Mouse (Mus musculus): ENCODE measurements around the gene Rpl9-ps6. TPM values are rescaled to one million over a fixed set of nuclear protein-coding genes. Genes with fewer than 3 reads are reported as not detected.
A peak's percentile ranks its signal among the peaks of the same experiment; 100 is the strongest.

The Rpl9-ps6 gene
- polyA plus RNA-seq (2015; fragmentation: Nextera tagmentation; extraction: Ambion mirVana) = 40.2 and 76.1 TPM in 2 replicates

- H3K9ac ChIP-seq (ENCODE audit: low read depth, low read length) = no peak within 1 kb of the TSS
- ATAC-seq = no peak
- H3K4me1 ChIP-seq (ENCODE audit: control insufficient read depth, insufficient read depth, low read depth, low read length) = no peaks in the 10 kb centered on the region
- no peaks in the 10 kb centered on the region for H3K9me3 ChIP-seq (ENCODE audit: control insufficient read depth, low read length)
- no peaks in the 10 kb centered on the region for H3K27me3 ChIP-seq (replicated peaks; ENCODE audit: control insufficient read depth, insufficient read depth, low read length)
- no peak within 1 kb of the TSS for H3K27ac ChIP-seq (ENCODE audit: low read depth, low read length)
- H3K4me2 ChIP-seq (ENCODE audit: low read length) = no peak within 1 kb of the TSS
- H3K36me3 ChIP-seq (ENCODE audit: control insufficient read depth, insufficient read depth, low read length) = no peaks in the 10 kb centered on the region
- WGBS = 75% methylated on average over 5 of the region's 6 CpGs
- H3K4me3 ChIP-seq (ENCODE audit: low read length) = no peak within 1 kb of the TSS
These were observed at the start of gene Rpl9-ps6 for GRCm38 (mm10) chr19:32466478-32466877. TSS of gene Rpl9-ps6 (minus strand) at chr19:32466578.

GRCm38 (mm10) chr19:32512518-32512917 is 46.1 kb upstream of the Rpl9-ps6 start:
- Histone ChIP-seq H3K9ac (ENCODE audit: low read depth, low read length) (no peak overlapping the region), H3K9me3 (ENCODE audit: control insufficient read depth, low read length) (no peaks in the 10 kb centered on the region), H3K4me2 (ENCODE audit: low read length) (no peak overlapping the region), H3K36me3 (ENCODE audit: control insufficient read depth, insufficient read depth, low read length) (peaks cover 42% of the 10 kb centered on the region), H3K4me1 (ENCODE audit: control insufficient read depth, insufficient read depth, low read depth, low read length) (no peaks in the 10 kb centered on the region), H3K27me3 (replicated peaks; ENCODE audit: control insufficient read depth, insufficient read depth, low read length) (no peaks in the 10 kb centered on the region), H3K27ac (ENCODE audit: low read depth, low read length) (no peak overlapping the region), H3K4me3 (ENCODE audit: low read length) (no peak overlapping the region)
- ATAC-seq = no peak
- 39% methylated on average over 1 of the region's 1 CpGs for WGBS

- H3K36me3 ChIP-seq (ENCODE audit: control insufficient read depth, insufficient read depth, low read length) = peaks cover 35% of the 10 kb centered on the region
- 94% methylated on average over 6 of the region's 6 CpGs for WGBS
- ATAC-seq = no peak
These were observed 44.6 kb upstream of the Rpl9-ps6 start for GRCm38 (mm10) chr19:32510962-32511361.

GRCm38 (mm10) chr19:32510267-32510666 is 43.9 kb upstream of the Rpl9-ps6 start:
- H3K9me3 ChIP-seq (ENCODE audit: control insufficient read depth, low read length) = no peaks in the 10 kb centered on the region
- WGBS = 85% methylated on average over 3 of the region's 3 CpGs
- no peak for ATAC-seq
- no peak overlapping the region for H3K4me2 ChIP-seq (ENCODE audit: low read length)
- no peak overlapping the region for H3K4me3 ChIP-seq (ENCODE audit: low read length)
- H3K4me1 ChIP-seq (ENCODE audit: control insufficient read depth, insufficient read depth, low read depth, low read length) = no peaks in the 10 kb centered on the region
- H3K9ac ChIP-seq (ENCODE audit: low read depth, low read length) = no peak overlapping the region
- no peaks in the 10 kb centered on the region for H3K27me3 ChIP-seq (replicated peaks; ENCODE audit: control insufficient read depth, insufficient read depth, low read length)
- no peak overlapping the region for H3K27ac ChIP-seq (ENCODE audit: low read depth, low read length)
- peaks cover 30% of the 10 kb centered on the region for H3K36me3 ChIP-seq (ENCODE audit: control insufficient read depth, insufficient read depth, low read length)

More at GRCm38 (mm10) chr19:32510962-32511361, 44.6 kb upstream of the Rpl9-ps6 start:
- H3K4me3 ChIP-seq (ENCODE audit: low read length) = no peak overlapping the region
- H3K27me3 ChIP-seq (replicated peaks; ENCODE audit: control insufficient read depth, insufficient read depth, low read length) = no peaks in the 10 kb centered on the region
- H3K27ac ChIP-seq (ENCODE audit: low read depth, low read length) = no peak overlapping the region
- H3K9ac ChIP-seq (ENCODE audit: low read depth, low read length) = no peak overlapping the region
- no peak overlapping the region for H3K4me2 ChIP-seq (ENCODE audit: low read length)
- H3K4me1 ChIP-seq (ENCODE audit: control insufficient read depth, insufficient read depth, low read depth, low read length) = no peaks in the 10 kb centered on the region
- no peaks in the 10 kb centered on the region for H3K9me3 ChIP-seq (ENCODE audit: control insufficient read depth, low read length)

GRCm38 (mm10) chr19:32507526-32507925 is 41.1 kb upstream of the Rpl9-ps6 start:
- no peak overlapping the region for H3K4me2 ChIP-seq (ENCODE audit: low read length)
- 95% methylated on average over 9 of the region's 9 CpGs for WGBS
- no peak overlapping the region for H3K4me3 ChIP-seq (ENCODE audit: low read length)
- no peaks in the 10 kb centered on the region for H3K4me1 ChIP-seq (ENCODE audit: control insufficient read depth, insufficient read depth, low read depth, low read length)
- no peak overlapping the region for H3K9ac ChIP-seq (ENCODE audit: low read depth, low read length)
- ATAC-seq = no peak
- H3K36me3 ChIP-seq (ENCODE audit: control insufficient read depth, insufficient read depth, low read length) = peaks cover 12% of the 10 kb centered on the region
- no peak overlapping the region for H3K27ac ChIP-seq (ENCODE audit: low read depth, low read length)
- no peaks in the 10 kb centered on the region for H3K9me3 ChIP-seq (ENCODE audit: control insufficient read depth, low read length)
- no peaks in the 10 kb centered on the region for H3K27me3 ChIP-seq (replicated peaks; ENCODE audit: control insufficient read depth, insufficient read depth, low read length)

GRCm38 (mm10) chr19:32507100-32507499 is 40.7 kb upstream of the Rpl9-ps6 start:
- Histone ChIP-seq H3K36me3 (ENCODE audit: control insufficient read depth, insufficient read depth, low read length) (peaks cover 11% of the 10 kb centered on the region), H3K27ac (ENCODE audit: low read depth, low read length) (no peak overlapping the region), H3K27me3 (replicated peaks; ENCODE audit: control insufficient read depth, insufficient read depth, low read length) (no peaks in the 10 kb centered on the region), H3K9ac (ENCODE audit: low read depth, low read length) (no peak overlapping the region), H3K4me3 (ENCODE audit: low read length) (no peak overlapping the region), H3K4me1 (ENCODE audit: control insufficient read depth, insufficient read depth, low read depth, low read length) (no peaks in the 10 kb centered on the region), H3K4me2 (ENCODE audit: low read length) (no peak overlapping the region), H3K9me3 (ENCODE audit: control insufficient read depth, low read length) (no peaks in the 10 kb centered on the region)
- 93% methylated on average over 6 of the region's 6 CpGs for WGBS
- peak; percentile 34; the same call in 1 of the 2 replicates for ATAC-seq

GRCm38 (mm10) chr19:32506514-32506913 is 40.1 kb upstream of the Rpl9-ps6 start:
- Histone ChIP-seq H3K9ac (ENCODE audit: low read depth, low read length) (no peak overlapping the region), H3K4me3 (ENCODE audit: low read length) (no peak overlapping the region), H3K27me3 (replicated peaks; ENCODE audit: control insufficient read depth, insufficient read depth, low read length) (no peaks in the 10 kb centered on the region), H3K36me3 (ENCODE audit: control insufficient read depth, insufficient read depth, low read length) (peaks cover 8% of the 10 kb centered on the region), H3K9me3 (ENCODE audit: control insufficient read depth, low read length) (no peaks in the 10 kb centered on the region), H3K4me2 (ENCODE audit: low read length) (no peak overlapping the region), H3K27ac (ENCODE audit: low read depth, low read length) (no peak overlapping the region), H3K4me1 (ENCODE audit: control insufficient read depth, insufficient read depth, low read depth, low read length) (no peaks in the 10 kb centered on the region)
- ATAC-seq = no peak
- WGBS = 95% methylated on average over 5 of the region's 5 CpGs

- Histone ChIP-seq H3K4me1 (ENCODE audit: control insufficient read depth, insufficient read depth, low read depth, low read length) (no peaks in the 10 kb centered on the region), H3K27ac (ENCODE audit: low read depth, low read length) (no peak overlapping the region), H3K9ac (ENCODE audit: low read depth, low read length) (no peak overlapping the region), H3K4me2 (ENCODE audit: low read length) (no peak overlapping the region), H3K27me3 (replicated peaks; ENCODE audit: control insufficient read depth, insufficient read depth, low read length) (no peaks in the 10 kb centered on the region), H3K36me3 (ENCODE audit: control insufficient read depth, insufficient read depth, low read length) (peaks cover 5% of the 10 kb centered on the region), H3K9me3 (ENCODE audit: control insufficient read depth, low read length) (no peaks in the 10 kb centered on the region), H3K4me3 (ENCODE audit: low read length) (no peak overlapping the region)
- whole genome bisulfite sequencing = 91% methylated on average over 8 of the region's 8 CpGs
- no peak for ATAC-seq
These were observed 39.7 kb upstream of the Rpl9-ps6 start for GRCm38 (mm10) chr19:32506081-32506480.

- Histone ChIP-seq H3K4me2 (ENCODE audit: low read length) (no peak overlapping the region), H3K36me3 (ENCODE audit: control insufficient read depth, insufficient read depth, low read length) (peaks cover 3% of the 10 kb centered on the region), H3K4me3 (ENCODE audit: low read length) (no peak overlapping the region), H3K4me1 (ENCODE audit: control insufficient read depth, insufficient read depth, low read depth, low read length) (no peaks in the 10 kb centered on the region), H3K9ac (ENCODE audit: low read depth, low read length) (no peak overlapping the region), H3K27ac (ENCODE audit: low read depth, low read length) (no peak overlapping the region), H3K27me3 (replicated peaks; ENCODE audit: control insufficient read depth, insufficient read depth, low read length) (no peaks in the 10 kb centered on the region), H3K9me3 (ENCODE audit: control insufficient read depth, low read length) (no peaks in the 10 kb centered on the region)
- WGBS = 89% methylated on average over 6 of the region's 6 CpGs
- ATAC-seq = peak; percentile 69
These were observed 35.0 kb upstream of the Rpl9-ps6 start for GRCm38 (mm10) chr19:32501414-32501813.

GRCm38 (mm10) chr19:32498002-32498401 is 31.6 kb upstream of the Rpl9-ps6 start:
- H3K4me1 ChIP-seq (ENCODE audit: control insufficient read depth, insufficient read depth, low read depth, low read length) = no peaks in the 10 kb centered on the region
- H3K9ac ChIP-seq (ENCODE audit: low read depth, low read length) = no peak overlapping the region
- whole genome bisulfite sequencing = 97% methylated on average over 5 of the region's 5 CpGs
- no peak overlapping the region for H3K4me2 ChIP-seq (ENCODE audit: low read length)
- no peak overlapping the region for H3K27ac ChIP-seq (ENCODE audit: low read depth, low read length)
- no peak for ATAC-seq
- H3K36me3 ChIP-seq (ENCODE audit: control insufficient read depth, insufficient read depth, low read length) = peaks cover 3% of the 10 kb centered on the region
- no peaks in the 10 kb centered on the region for H3K27me3 ChIP-seq (replicated peaks; ENCODE audit: control insufficient read depth, insufficient read depth, low read length)
- no peak overlapping the region for H3K4me3 ChIP-seq (ENCODE audit: low read length)
- H3K9me3 ChIP-seq (ENCODE audit: control insufficient read depth, low read length) = no peaks in the 10 kb centered on the region
